Mouse (Mus musculus): ENCODE results near the gene Atp11c. TPM values are rescaled to one million over a fixed set of nuclear protein-coding genes. Genes with fewer than 3 reads are reported as not detected.
A peak's percentile ranks its signal among the peaks of the same experiment; 100 is the strongest.

The Atp11c gene
- polyA plus RNA-seq, 1 experiment from 2014 or later, result 13.5 TPM

- H3K4me2 ChIP-seq, result peak overlapping the region; percentile 77
- peak; percentile 70 for ATAC-seq
- no peak overlapping the region for H3K27ac ChIP-seq
- no peaks in the 10 kb centered on the region; the same call in 1 of the 2 replicates for H3K4me1 ChIP-seq
- peaks cover 3% of the 10 kb centered on the region; the same call in 1 of the 2 replicates for H3K27me3 ChIP-seq
- H3K36me3 ChIP-seq (ENCODE audit: poor library complexity, severe bottlenecking), result no peaks in the 10 kb centered on the region
- WGBS, result 7% methylated on average over 18 of the region's 19 CpGs
- peak overlapping the region; percentile 51 for H3K9ac ChIP-seq
- H3K9me3 ChIP-seq (replicated peaks), result no peaks in the 10 kb centered on the region
- peak overlapping the region; percentile 45 for H3K4me3 ChIP-seq
Measured at GRCm38 (mm10) chrX:60178025-60178743, 414.3 kb downstream of the Atp11c start.

MicroRNAs encoded within 50 kb of the gene (microRNA counts, 519-probe panel; counts per million panel counts)
- 177 counts per million, percentile 53 among the panel's probes with 10 or more counts for microRNA mmu-miR-505

Small RNA genes within 50 kb of the gene (microRNA-seq; reads per million reads assigned to microRNA genes)
- 186 reads per million, percentile 58 among the genes with 10 or more reads in this experiment for gene Mir505

Other genes starting within 250 kb of the Atp11c start
- gene Gm7073, start 53.4 kb downstream of the Atp11c start, polyA plus RNA-seq (2015; fragmentation: Nextera tagmentation; extraction: Ambion mirVana), result not detected in 2 replicates

Data from forebrain, embryonic 13.5 days (tissue).